Mouse (Mus musculus) layer of hippocampus, adult 2 months (tissue): Measurements from ENCODE around the gene Hist1h2ap. TPM values are rescaled to one million over a fixed set of nuclear protein-coding genes. Genes with fewer than 3 reads are reported as not detected.

Experiments
- DNase-seq, 2 experiments: peaks; one replicate each; pipeline ENCODE4 v3.0.0; 2022; ENCODE audit warnings: low spot score in 2 of 2
- H3K27ac ChIP-seq: fragments of 200-600 bp; 2 replicates; pipeline ENCODE4 v1.8.1; 2022
- H3K4me3 ChIP-seq: fragments of 200-600 bp; 2 replicates; pipeline ENCODE4 v1.8.1; 2022; ENCODE audit warnings: mild to moderate bottlenecking
- CTCF ChIP-seq: fragments of 200-600 bp; conservative IDR thresholded peaks from 2 replicates; pipeline ENCODE4 v1.8.1; 2022; ENCODE audit warnings: antibody characterized with exemption, mild to moderate bottlenecking, moderate library complexity
- microRNA-seq, 2 experiments: library from miRNA; unstranded; fragments of <30 nt; microRNA quantifications; one replicate each; pipeline ENCODE4 v1.2.0; 2021
- total RNA-seq, 2 experiments: library from RNA; stranded (reverse); gene quantifications; 2 replicates each; pipeline ENCODE4 v1.2.3; 2021

The Hist1h2ap gene
- total RNA-seq, 2 experiments from 2014 or later, result 11.3 to 15.9 TPM

DNA sequence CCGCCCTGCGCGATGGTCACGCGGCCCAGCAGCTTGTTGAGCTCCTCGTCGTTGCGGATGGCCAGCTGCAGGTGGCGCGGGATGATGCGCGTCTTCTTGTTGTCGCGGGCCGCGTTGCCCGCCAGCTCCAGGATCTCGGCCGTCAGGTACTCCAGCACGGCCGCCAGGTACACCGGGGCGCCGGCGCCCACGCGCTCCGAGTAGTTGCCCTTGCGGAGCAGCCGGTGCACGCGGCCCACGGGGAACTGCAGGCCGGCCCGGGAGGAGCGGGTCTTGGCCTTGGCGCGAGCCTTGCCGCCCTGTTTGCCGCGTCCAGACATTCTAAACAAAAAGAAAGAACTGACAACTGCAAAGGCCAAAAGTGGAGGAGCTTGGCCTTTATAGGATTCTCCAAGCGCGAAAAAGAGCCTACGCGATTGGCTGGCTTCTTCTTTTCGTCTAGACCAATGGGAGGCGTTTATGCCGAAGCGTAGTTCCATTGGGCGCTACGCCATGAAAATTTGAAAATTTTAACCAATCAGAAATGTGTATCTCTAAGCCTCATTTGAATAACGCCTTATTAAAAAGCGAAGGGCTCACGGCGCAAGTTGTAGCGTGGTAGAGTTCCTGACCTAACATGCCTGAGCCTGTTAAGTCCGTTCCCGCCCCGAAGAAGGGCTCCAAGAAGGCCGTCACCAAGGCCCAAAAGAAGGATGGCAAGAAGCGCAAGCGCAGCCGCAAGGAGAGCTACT, 46.2 kb downstream of the Hist1h2ap start, which contains the start of the genes Hist1h2an and Hist1h2bp:
Gene Hist1h2an (minus strand): TSS at position 320 of the 731 bp plus-strand sequence.
Gene Hist1h2bp (plus strand): TSS at position 563 of the 731 bp plus-strand sequence.
- DNase-seq, result peak; percentile 94 to 96
- H3K27ac ChIP-seq, result peak within 1 kb of the TSS; percentile 62
- peak; percentile 10; the same call in 1 of the 2 replicates for TF ChIP-seq CTCF
- peak within 1 kb of the TSS; percentile 56 for H3K4me3 ChIP-seq

DNA sequence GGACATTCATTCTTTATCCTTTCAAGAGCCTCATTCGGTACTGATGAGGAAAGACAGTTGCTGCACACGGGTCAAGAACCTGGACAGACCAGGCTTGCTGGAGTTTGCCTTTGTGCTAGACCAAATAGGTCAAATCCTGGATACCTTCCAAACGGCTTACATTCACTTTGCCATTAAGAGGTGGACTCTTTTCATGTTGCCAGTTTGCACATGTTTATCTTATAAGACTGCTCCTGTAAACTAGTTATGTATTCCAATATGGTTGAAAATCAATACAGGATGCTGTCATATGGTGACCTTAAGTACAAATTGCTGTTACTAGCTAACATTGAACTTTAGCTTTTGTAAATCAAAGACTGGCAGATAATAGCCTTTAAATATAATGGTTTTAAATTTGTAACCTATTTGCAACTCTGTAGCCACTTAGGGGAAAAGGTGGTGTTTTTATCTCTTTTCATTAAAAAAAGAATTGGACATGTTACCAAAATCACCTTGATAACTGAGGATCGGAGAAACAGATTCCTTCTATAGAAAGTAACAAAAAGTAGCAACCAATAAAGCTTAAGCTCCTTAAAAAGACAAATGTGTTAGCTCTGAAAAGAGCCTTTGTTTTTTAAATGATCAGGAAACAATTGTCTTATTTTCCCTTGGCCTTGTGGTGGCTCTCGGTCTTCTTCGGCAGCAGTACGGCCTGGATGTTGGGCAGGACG, 47.0 kb downstream of the Hist1h2ap start:
- no peak; the same call in 1 of the 2 replicates for TF ChIP-seq CTCF
- peak overlapping the region; percentile 62 for H3K27ac ChIP-seq
- peak overlapping the region; percentile 34 for H3K4me3 ChIP-seq
- DNase-seq, result no peak

DNA sequence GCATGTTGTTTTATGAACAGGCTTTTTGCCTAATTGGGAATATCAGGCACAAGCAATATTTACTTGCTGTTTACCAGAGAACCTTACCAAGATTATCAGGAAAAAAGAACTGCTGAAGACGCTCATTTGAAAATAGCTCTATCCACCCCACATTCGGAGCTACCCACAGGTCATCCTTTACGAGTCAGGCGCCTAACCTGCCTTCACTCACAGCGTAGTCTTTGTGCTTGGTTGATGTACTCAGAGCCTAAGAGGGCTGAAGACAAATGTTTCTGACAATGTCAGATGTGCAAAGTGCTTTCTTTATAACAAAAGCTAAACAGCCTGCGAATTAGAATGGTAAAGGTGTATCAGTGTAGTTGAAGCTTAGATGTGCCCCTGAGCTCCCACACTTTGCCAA, 49.0 kb downstream of the Hist1h2ap start:
- no peak for TF ChIP-seq CTCF
- DNase-seq, result no peak
- Histone ChIP-seq H3K27ac (no peak overlapping the region), H3K4me3 (no peak overlapping the region)

DNA sequence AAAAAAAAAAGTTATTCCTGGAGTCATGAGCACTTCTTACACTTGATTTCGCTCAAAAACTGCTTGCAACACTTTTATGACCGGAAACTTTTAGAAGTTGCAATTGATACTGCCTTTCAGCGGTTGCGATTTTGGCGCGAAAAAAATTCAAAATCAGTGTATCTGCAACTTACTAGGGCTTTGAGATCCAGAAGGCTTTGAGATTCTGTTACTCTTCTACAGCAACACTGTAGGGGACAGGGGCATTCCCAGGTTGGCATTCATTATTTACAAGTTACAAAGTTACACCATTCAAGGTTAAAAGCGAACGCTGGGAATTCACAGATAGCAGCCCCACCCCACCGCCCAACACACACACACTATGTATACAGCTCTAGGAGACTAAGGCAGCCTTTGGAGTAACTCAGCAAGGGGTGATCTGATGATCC, 49.6 kb downstream of the Hist1h2ap start:
- DNase-seq, result peak in 1 of 2 experiments; percentile 31
- no peak for TF ChIP-seq CTCF
- peak overlapping the region; percentile 59 for H3K4me3 ChIP-seq
- peak overlapping the region; percentile 40 for H3K27ac ChIP-seq

DNA sequence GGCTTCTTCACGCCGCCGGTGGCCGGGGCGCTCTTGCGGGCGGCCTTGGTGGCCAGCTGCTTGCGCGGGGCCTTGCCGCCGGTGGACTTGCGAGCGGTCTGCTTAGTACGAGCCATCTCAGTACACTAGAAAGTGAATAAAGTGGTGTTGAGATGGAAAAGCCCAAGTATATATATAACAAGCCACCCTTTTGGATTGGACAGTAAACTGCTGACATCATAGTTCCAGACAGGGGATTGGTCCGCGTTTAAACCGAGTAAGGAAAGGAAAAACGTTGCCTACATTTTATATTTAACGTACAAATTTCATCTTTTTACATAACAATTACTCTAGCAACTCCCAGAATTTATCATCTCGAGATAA, 50.1 kb downstream of the Hist1h2ap start, which contains the start of gene Hist1h3i:
Gene Hist1h3i (minus strand): TSS at position 116 of the 363 bp plus-strand sequence.
- Histone ChIP-seq H3K4me3 (peak within 1 kb of the TSS; percentile 59), H3K27ac (peak within 1 kb of the TSS; percentile 80)
- DNase-seq, result peak; percentile 75 to 88
- no peak for TF ChIP-seq CTCF

Small RNAs within 50 kb of the gene (microRNA-seq; reads per million reads assigned to microRNA genes)
- 0 reads per million in 2 experiments for gene Gm19658
- gene Gm44346, result 0 reads per million in 2 experiments
- gene Gm44466, result 0 reads per million in 2 experiments

Other genes with a start within 250 kb of the Hist1h2ap start
- not detected for gene Olfr1362, start 219.5 kb downstream of the Hist1h2ap start, total RNA-seq
- gene Olfr11, start 191.0 kb downstream of the Hist1h2ap start, total RNA-seq, result not detected
- not detected for gene Olfr1361, start 170.1 kb downstream of the Hist1h2ap start, total RNA-seq
- gene Olfr1360, start 156.1 kb downstream of the Hist1h2ap start, total RNA-seq, result not detected
- gene Olfr1359, start 135.4 kb downstream of the Hist1h2ap start, total RNA-seq, result not detected
- gene Hist1h2bl, start 117.4 kb downstream of the Hist1h2ap start, total RNA-seq, result 10 to 100 TPM; 25.0 to 36.7 TPM
- 10 to 100 TPM; 27.6 to 54.9 TPM for gene Hist1h2ai, start 117.1 kb downstream of the Hist1h2ap start, total RNA-seq
- gene Hist1h3h, start 115.8 kb downstream of the Hist1h2ap start, total RNA-seq, result 10 to 100 TPM; 51.3 to 58.2 TPM
- gene Hist1h2bm, start 111.5 kb downstream of the Hist1h2ap start, total RNA-seq, result 1 to 10 TPM; 4.2 to 8.2 TPM
- 10 to 100 TPM; 16.7 to 19.3 TPM for gene Hist1h4j, start 98.4 kb downstream of the Hist1h2ap start, total RNA-seq
- 100 to 1,000 TPM; 269 to 298 TPM for gene Hist1h4k, start 83.0 kb downstream of the Hist1h2ap start, total RNA-seq
- gene Hist1h2ak, start 79.7 kb downstream of the Hist1h2ap start, total RNA-seq, result 10 to 100 TPM; 15.1 TPM
- 1 to 10 TPM; 8.3 to 9.4 TPM for gene Hist1h2bn, start 79.4 kb downstream of the Hist1h2ap start, total RNA-seq
- gene Hist1h1b, start 52.9 kb downstream of the Hist1h2ap start, total RNA-seq, result 1 to 10 TPM; 6.3 to 8.1 TPM
- 10 to 100 TPM; 61.0 to 71.7 TPM for gene Hist1h3i, start 50.1 kb downstream of the Hist1h2ap start, total RNA-seq
- 1 to 10 TPM in 1 of 2 experiments, not detected in 1; 2.8 TPM for gene Hist1h2an, start 46.3 kb downstream of the Hist1h2ap start, total RNA-seq
- gene Hist1h2bp, start 46.0 kb downstream of the Hist1h2ap start, total RNA-seq, result 1 to 10 TPM; 6.8 to 8.1 TPM
- 10 to 100 TPM; 39.6 to 42.1 TPM for gene Hist1h2bq, start 23.3 kb downstream of the Hist1h2ap start, total RNA-seq
- gene Hist1h2ao, start 23.0 kb downstream of the Hist1h2ap start, total RNA-seq, result 10 to 100 TPM; 30.7 to 36.0 TPM
- gene Hist1h4m, start 21.8 kb downstream of the Hist1h2ap start, total RNA-seq, result 100 to 1,000 TPM; 247 to 254 TPM
- gene Hist1h4n, start 1.3 kb downstream of the Hist1h2ap start, total RNA-seq, result 10 to 100 TPM; 26.5 to 46.4 TPM
- gene Hist1h2br, start 236 bp upstream of the Hist1h2ap start, total RNA-seq, result 10 to 100 TPM; 38.6 to 42.0 TPM
- 1 to 10 TPM; 3.5 to 4.6 TPM for gene Zfp184, start 111.6 kb upstream of the Hist1h2ap start, total RNA-seq
- under 1 TPM in 1 of 2 experiments, not detected in 1; 0.18 TPM for gene Pom121l2, start 147.7 kb upstream of the Hist1h2ap start, total RNA-seq
- gene Prss16, start 176.2 kb upstream of the Hist1h2ap start, total RNA-seq, result under 1 TPM; 0.32 to 0.51 TPM
- gene Hist1h2ah, start 202.1 kb upstream of the Hist1h2ap start, total RNA-seq, result 10 to 100 TPM; 12.5 to 17.0 TPM
- 10 to 100 TPM; 23.5 to 24.4 TPM for gene Hist1h2bk, start 202.4 kb upstream of the Hist1h2ap start, total RNA-seq
- gene Hist1h4i, start 207.9 kb upstream of the Hist1h2ap start, total RNA-seq, result 10 to 100 TPM; 64.2 to 71.7 TPM
- gene Hist1h2ag, start 209.4 kb upstream of the Hist1h2ap start, total RNA-seq, result 10 to 100 TPM; 16.5 to 20.6 TPM
- gene Hist1h2bj, start 209.7 kb upstream of the Hist1h2ap start, total RNA-seq, result 10 to 100 TPM; 12.9 to 15.9 TPM